8 mouse cellular contexts compared by ENCODE assay signal in the genomic region with DNA sequence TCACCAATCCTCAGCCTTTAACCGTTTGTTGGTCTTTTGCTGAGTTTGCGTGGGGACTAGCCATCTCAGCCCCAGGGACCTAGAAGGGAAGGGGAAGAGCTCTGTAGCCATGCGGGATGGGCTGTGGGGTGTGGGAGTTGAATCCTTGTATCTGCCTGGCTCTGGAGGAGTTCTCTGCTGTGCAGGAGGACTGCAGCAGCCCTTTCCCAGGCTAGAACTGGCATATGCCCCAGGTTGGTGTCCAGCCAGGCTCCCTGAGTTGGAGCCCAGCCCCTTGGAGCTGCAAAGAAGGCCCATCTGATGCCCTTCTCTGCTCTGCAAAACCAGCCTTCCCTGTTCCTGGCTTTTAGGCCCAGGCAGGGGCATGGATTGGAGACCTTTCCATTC. TPM values are rescaled to one million over a fixed set of nuclear protein-coding genes. Genes with fewer than 3 reads are reported as not detected.
DNase-seq lines count a peak whose midpoint lies in the region; ATAC-seq and TF ChIP-seq lines count a peak whose summit lies in the region.

No protein-coding gene starts in this region.

- 35% methylated on average over 3 of the region's 3 CpGs for WGBS in heart, embryonic 15.5 days
- WGBS in midbrain, postnatal 0 days: 27% methylated on average over 3 of the region's 3 CpGs

- H3K4me2 ChIP-seq in heart, embryonic 15.5 days: peak overlapping the region; percentile 69
- H3K4me2 ChIP-seq in midbrain, postnatal 0 days (ENCODE audit: low read depth, low read length, poor library complexity, severe bottlenecking): peak overlapping the region; percentile 62

- no peaks in the 10 kb centered on the region for H3K9me3 ChIP-seq in heart, embryonic 15.5 days (replicated peaks)
- H3K9me3 ChIP-seq in midbrain, postnatal 0 days (ENCODE audit: low read length): no peaks in the 10 kb centered on the region

- TF ChIP-seq CTCF in midbrain, postnatal 0 days (IDR thresholded peaks at IDR 0.05): no peak

- H3K27ac ChIP-seq in heart, embryonic 15.5 days: no peak overlapping the region
- no peak overlapping the region for H3K27ac ChIP-seq in midbrain, postnatal 0 days (ENCODE audit: low read depth, low read length)

- H3K27me3 ChIP-seq in heart, embryonic 15.5 days: peaks cover 86% of the 10 kb centered on the region
- H3K27me3 ChIP-seq in midbrain, postnatal 0 days (ENCODE audit: insufficient read depth, low read length): peaks cover 40% of the 10 kb centered on the region

- ATAC-seq in heart, embryonic 15.5 days (replicated peaks; ENCODE audit: insufficient number of reproducible peaks, insufficient read depth, low FRiP score, low read depth): no peak
- no peak for ATAC-seq in midbrain, postnatal 0 days (ENCODE audit: low FRiP score)

- H3K9ac ChIP-seq in heart, embryonic 15.5 days: no peak overlapping the region
- H3K9ac ChIP-seq in midbrain, postnatal 0 days (replicated peaks; ENCODE audit: low read length, poor library complexity, severe bottlenecking): no peak overlapping the region

- peak overlapping the region; percentile 37 for H3K4me3 ChIP-seq in heart, embryonic 15.5 days
- peak overlapping the region; percentile 34 for H3K4me3 ChIP-seq in midbrain, postnatal 0 days (ENCODE audit: low read depth, low read length)

- H3K36me3 ChIP-seq in heart, embryonic 15.5 days: no peaks in the 10 kb centered on the region
- no peaks in the 10 kb centered on the region for H3K36me3 ChIP-seq in midbrain, postnatal 0 days (ENCODE audit: insufficient read depth, low read length)

- peak; percentile 80 for DNase-seq in left cerebral cortex, postnatal 4 days
- no peak for DNase-seq in left cerebral cortex, adult 11 months (ENCODE audit: low spot score)
- DNase-seq in cerebellum, adult 9-10 months: peak; percentile 83
- DNase-seq in midbrain, postnatal 0 days (ENCODE audit: low spot score): peak; percentile 36
- no peak for DNase-seq in urinary bladder, adult 2 months (ENCODE audit: low spot score)
- DNase-seq in ovary, adult 18-20 months (ENCODE audit: low spot score): no peak
- no peak for DNase-seq in thymus, postnatal 4 days

- peaks cover 24% of the 10 kb centered on the region for H3K4me1 ChIP-seq in heart, embryonic 15.5 days (replicated peaks)
- peaks cover 13% of the 10 kb centered on the region; the same call in 1 of the 2 replicates for H3K4me1 ChIP-seq in midbrain, postnatal 0 days (ENCODE audit: insufficient read depth, low read length)

- intact Hi-C loops in left cerebral cortex, postnatal 4 days (cut with DNase I): no loop called here

RNA-seq across cellular contexts. Expression of a gene that starts 0.9 kb away (rescaled TPM):
- 1 to 10 TPM; 6.8 to 7.2 TPM for total RNA-seq in left cerebral cortex, postnatal 4 days (2021)
- polyA plus RNA-seq in heart, embryonic 15.5 days (2015; fragmentation: Nextera tagmentation; extraction: Ambion mirVana): 1.8 and 4.6 TPM in 2 replicates
- total RNA-seq in midbrain, postnatal 0 days (2014; rRNA removed): 4.2 and 4.4 TPM in 2 replicates
- 10.4 and 10.6 TPM in 2 replicates for polyA plus RNA-seq in midbrain, postnatal 0 days (2015; fragmentation: Nextera tagmentation; extraction: Ambion mirVana)
- polyA plus RNA-seq in urinary bladder, adult 2 months (2012; rRNA removed): 104 and 107 TPM in 2 replicates

RNA-seq across cellular contexts. Expression of a gene that starts 2.6 kb away (rescaled TPM):
- total RNA-seq in left cerebral cortex, postnatal 4 days (2021): 100 to 1,000 TPM; 478 to 490 TPM
- polyA plus RNA-seq in heart, embryonic 15.5 days (2015; fragmentation: Nextera tagmentation; extraction: Ambion mirVana): 28.8 and 41.6 TPM in 2 replicates
- 199 and 234 TPM in 2 replicates for total RNA-seq in midbrain, postnatal 0 days (2014; rRNA removed)
- 470 and 481 TPM in 2 replicates for polyA plus RNA-seq in midbrain, postnatal 0 days (2015; fragmentation: Nextera tagmentation; extraction: Ambion mirVana)
- 103 and 126 TPM in 2 replicates for polyA plus RNA-seq in urinary bladder, adult 2 months (2012; rRNA removed)

RNA-seq across cellular contexts. Expression of a gene that starts 24.5 kb away (rescaled TPM):
- 10 to 100 TPM; 11.7 to 11.8 TPM for total RNA-seq in left cerebral cortex, postnatal 4 days (2021)
- 15.4 and 25.5 TPM in 2 replicates for polyA plus RNA-seq in heart, embryonic 15.5 days (2015; fragmentation: Nextera tagmentation; extraction: Ambion mirVana)
- 18.9 and 21.6 TPM in 2 replicates for total RNA-seq in midbrain, postnatal 0 days (2014; rRNA removed)
- polyA plus RNA-seq in midbrain, postnatal 0 days (2015; fragmentation: Nextera tagmentation; extraction: Ambion mirVana): 12.7 and 13.4 TPM in 2 replicates
- 1.6 and 2.5 TPM in 2 replicates for polyA plus RNA-seq in urinary bladder, adult 2 months (2012; rRNA removed)

RNA-seq across cellular contexts. Expression of a gene that starts 26.5 kb away (rescaled TPM):
- under 1 TPM in 1 of 2 experiments, not detected in 1; 0.16 TPM for total RNA-seq in left cerebral cortex, postnatal 4 days (2021)
- 0.08 and 0.15 TPM in 2 replicates for polyA plus RNA-seq in heart, embryonic 15.5 days (2015; fragmentation: Nextera tagmentation; extraction: Ambion mirVana)
- total RNA-seq in midbrain, postnatal 0 days (2014; rRNA removed): 0.42 and 1.6 TPM in 2 replicates
- polyA plus RNA-seq in midbrain, postnatal 0 days (2015; fragmentation: Nextera tagmentation; extraction: Ambion mirVana): 0.22 and 0.23 TPM in 2 replicates
- polyA plus RNA-seq in urinary bladder, adult 2 months (2012; rRNA removed): 0.19 and 0.29 TPM in 2 replicates

RNA-seq across cellular contexts. Expression of a gene that starts 31.1 kb away (rescaled TPM):
- 1 to 10 TPM; 6.5 to 7.3 TPM for total RNA-seq in left cerebral cortex, postnatal 4 days (2021)
- 13.9 and 16.0 TPM in 2 replicates for polyA plus RNA-seq in heart, embryonic 15.5 days (2015; fragmentation: Nextera tagmentation; extraction: Ambion mirVana)
- 7.9 and 9.9 TPM in 2 replicates for total RNA-seq in midbrain, postnatal 0 days (2014; rRNA removed)
- polyA plus RNA-seq in midbrain, postnatal 0 days (2015; fragmentation: Nextera tagmentation; extraction: Ambion mirVana): 11.7 and 14.1 TPM in 2 replicates
- polyA plus RNA-seq in urinary bladder, adult 2 months (2012; rRNA removed): 36.8 and 38.3 TPM in 2 replicates

Comparison
In these comparisons a context has a peak if more than half of its experiments do, and no peak if none do; other contexts are left out.
1. DNase-seq: peak in left cerebral cortex, postnatal 4 days (single experiment), cerebellum, adult 9-10 months (single experiment) and midbrain, postnatal 0 days (single experiment); none in left cerebral cortex, adult 11 months (single experiment), urinary bladder, adult 2 months (single experiment), ovary, adult 18-20 months (single experiment) and thymus, postnatal 4 days (single experiment).